Mouse (Mus musculus) midbrain, postnatal 0 days (tissue): ENCODE measurements around the gene Hsd11b2. TPM values are rescaled to one million over a fixed set of nuclear protein-coding genes. Genes with fewer than 3 reads are reported as not detected.

Source experiments
- ATAC-seq: fragments of 200-750 bp; cut with Nextera tagmentation; 2 replicates; pipeline ENCODE4 v1.8.0; 2017; ENCODE audit warnings: moderate number of reproducible peaks, mild to moderate bottlenecking, moderate TSS enrichment, moderate library complexity; ENCODE audit not compliant: low FRiP score
- DNase-seq: peaks from one replicate; pipeline ENCODE4 v3.0.0-alpha.2; 2015; ENCODE audit warnings: low spot score
- H3K27ac ChIP-seq: fragments of 300-500 bp; sonication (generic); 2 replicates; pipeline ENCODE4 v1.5.1; 2014; ENCODE audit warnings: low read depth, mild to moderate bottlenecking, low read length, mixed read lengths
- H3K27me3 ChIP-seq: fragments of 300-500 bp; sonication (generic); 2 replicates; pipeline ENCODE4 v1.6.1; 2014; ENCODE audit warnings: low read length, control low read depth, mixed read lengths; ENCODE audit not compliant: insufficient read depth
- H3K36me3 ChIP-seq: fragments of 300-500 bp; sonication (generic); 2 replicates; pipeline ENCODE4 v1.6.1; 2014; ENCODE audit warnings: low read length, control low read depth, mixed read lengths; ENCODE audit not compliant: insufficient read depth
- H3K4me1 ChIP-seq: fragments of 300-500 bp; sonication (generic); 2 replicates; pipeline ENCODE4 v1.6.1; 2014; ENCODE audit warnings: mild to moderate bottlenecking, control low read depth, antibody characterized with exemption, low read length, mixed read lengths; ENCODE audit not compliant: insufficient read depth
- H3K4me2 ChIP-seq: fragments of 300-500 bp; sonication (generic); 2 replicates; pipeline ENCODE4 v1.6.1; 2014; ENCODE audit warnings: low read depth, mild to moderate bottlenecking, low read length, mixed read lengths; ENCODE audit not compliant: poor library complexity, severe bottlenecking
- H3K4me3 ChIP-seq: fragments of 300-500 bp; sonication (generic); 2 replicates; pipeline ENCODE4 v1.5.1; 2014; ENCODE audit warnings: low read depth, mild to moderate bottlenecking, low read length, moderate library complexity
- H3K9ac ChIP-seq: fragments of 300-500 bp; sonication (generic); replicated peaks from 2 replicates; pipeline ENCODE4 v1.6.1; 2014; ENCODE audit warnings: mild to moderate bottlenecking, low read length, moderate library complexity, mixed read lengths; ENCODE audit not compliant: poor library complexity, severe bottlenecking
- H3K9me3 ChIP-seq: fragments of 300-500 bp; sonication (generic); 2 replicates; pipeline ENCODE4 v1.6.1; 2016; ENCODE audit warnings: low read length, control low read depth
- CTCF ChIP-seq: IDR thresholded peaks from 2 replicates; pipeline ENCODE4 v1.5.1; 2016; ENCODE audit warnings: antibody characterized with exemption, mild to moderate bottlenecking
- WGBS: fragments of 180-500 bp; shearing (Covaris S2); extraction: QIAGEN DNeasy Blood & Tissue Kit; methylation state at CpG from one replicate; pipeline ENCODE4 v1.1.7; 2014; 5-methylcytosine and 5-hydroxymethylcytosine counted together
- polyA plus RNA-seq: library from polyadenylated mRNA; unstranded; fragments of >200 nt; fragmentation: Nextera tagmentation; extraction: Ambion mirVana; gene quantifications from 2 replicates; pipeline ENCODE4 v1.2.1, GENCODE M21; 2015
- total RNA-seq: library from RNA; depleted of rRNA; stranded (reverse); fragments of >200 nt; gene quantifications from 2 replicates; pipeline ENCODE4 v1.2.3, GENCODE M21; 2014; rRNA removed

The Hsd11b2 gene
- total and polyA plus RNA-seq, 2 experiments from 2014 or later, result 0.88 to 1.9 TPM

GRCm38 (mm10) chr8:105566703-105567595 lies 48.4 kb downstream of the Hsd11b2 start:
- peak overlapping the region; percentile 75 for H3K27ac ChIP-seq
- ATAC-seq (0 out of 2 replicates have a peak, but pooled peaks have one; percentile 2), DNase-seq (no peak)

GRCm38 (mm10) chr8:105571810-105572209 lies 53.3 kb downstream of the Hsd11b2 start:
- Histone ChIP-seq H3K9ac (no peak overlapping the region), H3K27ac (no peak overlapping the region), H3K9me3 (no peaks in the 10 kb centered on the region), H3K36me3 (no peaks in the 10 kb centered on the region), H3K4me1 (peaks cover 2% of the 10 kb centered on the region; the same call in 1 of the 2 replicates), H3K27me3 (no peaks in the 10 kb centered on the region), H3K4me3 (no peak overlapping the region), H3K4me2 (no peak overlapping the region)
- ATAC-seq (no peak), DNase-seq (no peak)
- 91% methylated on average over 9 of the region's 9 CpGs for WGBS
- TF ChIP-seq CTCF, result no peak

More at GRCm38 (mm10) chr8:105566703-105567595, 48.4 kb downstream of the Hsd11b2 start:
- Histone ChIP-seq H3K9ac (peak overlapping the region; percentile 70), H3K27me3 (no peaks in the 10 kb centered on the region), H3K4me2 (peak overlapping the region; percentile 90), H3K4me3 (peak overlapping the region; percentile 92), H3K4me1 (peaks cover 7% of the 10 kb centered on the region; the same call in 1 of the 2 replicates), H3K9me3 (no peaks in the 10 kb centered on the region), H3K36me3 (0 out of 2 replicates have a peak, but pooled peaks cover 2% of the 10 kb centered on the region)
- TF ChIP-seq CTCF, result no peak
- 28% methylated on average over 27 of the region's 27 CpGs for WGBS

GRCm38 (mm10) chr8:105573427-105573826 lies 54.9 kb downstream of the Hsd11b2 start:
- TF ChIP-seq CTCF, result no peak
- no peak overlapping the region for H3K27ac ChIP-seq
- H3K4me3 ChIP-seq, result no peak overlapping the region
- H3K36me3 ChIP-seq, result no peaks in the 10 kb centered on the region
- H3K9me3 ChIP-seq, result no peaks in the 10 kb centered on the region
- no peak overlapping the region for H3K4me2 ChIP-seq
- H3K4me1 ChIP-seq, result no peaks in the 10 kb centered on the region
- DNase-seq, result peak; percentile 31
- no peak for ATAC-seq
- no peaks in the 10 kb centered on the region for H3K27me3 ChIP-seq
- H3K9ac ChIP-seq, result no peak overlapping the region

Other genes with a start within 250 kb of the Hsd11b2 start
- gene Hsf4, start 249.0 kb upstream of the Hsd11b2 start, total RNA-seq, result 0.33 TPM in 1 of 2 replicates, not detected in the other
- gene Hsf4, start 249.0 kb upstream of the Hsd11b2 start, polyA plus RNA-seq, result 0.43 and 0.59 TPM in 2 replicates
- gene Nol3, start 242.6 kb upstream of the Hsd11b2 start, total RNA-seq, result 2.0 and 2.3 TPM in 2 replicates
- gene Nol3, start 242.6 kb upstream of the Hsd11b2 start, polyA plus RNA-seq, result 6.5 and 8.1 TPM in 2 replicates
- gene 4931428F04Rik, start 228.9 kb upstream of the Hsd11b2 start, total RNA-seq, result 63.6 and 79.2 TPM in 2 replicates
- 131 and 132 TPM in 2 replicates for gene 4931428F04Rik, start 228.9 kb upstream of the Hsd11b2 start, polyA plus RNA-seq
- gene Exoc3l, start 222.7 kb upstream of the Hsd11b2 start, total RNA-seq, result 2.0 and 5.1 TPM in 2 replicates
- gene Exoc3l, start 222.7 kb upstream of the Hsd11b2 start, polyA plus RNA-seq, result 6.8 and 6.9 TPM in 2 replicates
- gene E2f4, start 221.1 kb upstream of the Hsd11b2 start, total RNA-seq, result 28.2 and 35.7 TPM in 2 replicates
- gene E2f4, start 221.1 kb upstream of the Hsd11b2 start, polyA plus RNA-seq, result 29.1 and 29.3 TPM in 2 replicates
- gene Elmo3, start 213.2 kb upstream of the Hsd11b2 start, total RNA-seq, result 0.71 and 1.3 TPM in 2 replicates
- 0.81 and 1.3 TPM in 2 replicates for gene Elmo3, start 213.2 kb upstream of the Hsd11b2 start, polyA plus RNA-seq
- gene Lrrc29, start 192.5 kb upstream of the Hsd11b2 start, total RNA-seq, result 2.5 and 4.5 TPM in 2 replicates
- 2.1 and 2.4 TPM in 2 replicates for gene Lrrc29, start 192.5 kb upstream of the Hsd11b2 start, polyA plus RNA-seq
- gene Tmem208, start 192.4 kb upstream of the Hsd11b2 start, total RNA-seq, result 81.3 and 88.4 TPM in 2 replicates
- 129 and 152 TPM in 2 replicates for gene Tmem208, start 192.4 kb upstream of the Hsd11b2 start, polyA plus RNA-seq
- gene Fhod1, start 170.8 kb upstream of the Hsd11b2 start, total RNA-seq, result 3.8 and 4.4 TPM in 2 replicates
- gene Fhod1, start 170.8 kb upstream of the Hsd11b2 start, polyA plus RNA-seq, result 0.48 and 0.56 TPM in 2 replicates
- 28.3 and 28.4 TPM in 2 replicates for gene Slc9a5, start 169.9 kb upstream of the Hsd11b2 start, total RNA-seq
- gene Slc9a5, start 169.9 kb upstream of the Hsd11b2 start, polyA plus RNA-seq, result 12.8 and 14.4 TPM in 2 replicates
- 6.3 and 8.7 TPM in 2 replicates for gene Plekhg4, start 145.5 kb upstream of the Hsd11b2 start, total RNA-seq
- 1.7 and 2.5 TPM in 2 replicates for gene Plekhg4, start 145.5 kb upstream of the Hsd11b2 start, polyA plus RNA-seq
- 0.09 and 0.16 TPM in 2 replicates for gene Kctd19, start 105.3 kb upstream of the Hsd11b2 start, total RNA-seq
- 0.27 TPM in 2 replicates for gene Kctd19, start 105.3 kb upstream of the Hsd11b2 start, polyA plus RNA-seq
- gene Lrrc36, start 105.2 kb upstream of the Hsd11b2 start, total RNA-seq, result 0.28 and 0.93 TPM in 2 replicates
- 0.86 and 0.99 TPM in 2 replicates for gene Lrrc36, start 105.2 kb upstream of the Hsd11b2 start, polyA plus RNA-seq
- 75.0 and 82.8 TPM in 2 replicates for gene Tppp3, start 47.2 kb upstream of the Hsd11b2 start, total RNA-seq
- gene Tppp3, start 47.2 kb upstream of the Hsd11b2 start, polyA plus RNA-seq, result 159 and 164 TPM in 2 replicates
- 32.9 and 47.2 TPM in 2 replicates for gene Zdhhc1, start 21.9 kb upstream of the Hsd11b2 start, total RNA-seq
- 27.3 and 27.9 TPM in 2 replicates for gene Zdhhc1, start 21.9 kb upstream of the Hsd11b2 start, polyA plus RNA-seq
- gene Atp6v0d1, start 47.3 kb downstream of the Hsd11b2 start, total RNA-seq, result 214 and 238 TPM in 2 replicates
- gene Atp6v0d1, start 47.3 kb downstream of the Hsd11b2 start, polyA plus RNA-seq, result 272 and 300 TPM in 2 replicates
- gene Ripor1, start 86.5 kb downstream of the Hsd11b2 start, total RNA-seq, result 12.6 and 16.1 TPM in 2 replicates
- 32.6 and 32.7 TPM in 2 replicates for gene Ripor1, start 86.5 kb downstream of the Hsd11b2 start, polyA plus RNA-seq
- 40.2 and 44.2 TPM in 2 replicates for gene Ctcf, start 117.8 kb downstream of the Hsd11b2 start, total RNA-seq
- 73.0 and 81.9 TPM in 2 replicates for gene Ctcf, start 117.8 kb downstream of the Hsd11b2 start, polyA plus RNA-seq
- gene Agrp, start 118.6 kb downstream of the Hsd11b2 start, total RNA-seq, result not detected in 2 replicates
- gene Agrp, start 118.6 kb downstream of the Hsd11b2 start, polyA plus RNA-seq, result 3.2 and 7.6 TPM in 2 replicates
- 5.4 and 5.6 TPM in 2 replicates for gene Carmil2, start 167.5 kb downstream of the Hsd11b2 start, total RNA-seq
- gene Carmil2, start 167.5 kb downstream of the Hsd11b2 start, polyA plus RNA-seq, result 35.1 and 36.0 TPM in 2 replicates
- gene Acd, start 182.3 kb downstream of the Hsd11b2 start, total RNA-seq, result 20.6 and 32.0 TPM in 2 replicates
- 84.7 and 93.0 TPM in 2 replicates for gene Acd, start 182.3 kb downstream of the Hsd11b2 start, polyA plus RNA-seq
- 99.3 and 110 TPM in 2 replicates for gene Pard6a, start 182.4 kb downstream of the Hsd11b2 start, total RNA-seq
- 71.4 and 73.4 TPM in 2 replicates for gene Pard6a, start 182.4 kb downstream of the Hsd11b2 start, polyA plus RNA-seq
- not detected in 2 replicates for gene 4933405L10Rik, start 188.9 kb downstream of the Hsd11b2 start, total RNA-seq
- gene 4933405L10Rik, start 188.9 kb downstream of the Hsd11b2 start, polyA plus RNA-seq, result 0.44 and 0.50 TPM in 2 replicates
- gene Enkd1, start 189.5 kb downstream of the Hsd11b2 start, total RNA-seq, result 9.8 and 11.2 TPM in 2 replicates
- gene Enkd1, start 189.5 kb downstream of the Hsd11b2 start, polyA plus RNA-seq, result 15.4 and 15.6 TPM in 2 replicates
- gene Gfod2, start 239.9 kb downstream of the Hsd11b2 start, total RNA-seq, result 47.6 and 64.7 TPM in 2 replicates
- 60.9 and 67.9 TPM in 2 replicates for gene Gfod2, start 239.9 kb downstream of the Hsd11b2 start, polyA plus RNA-seq